Mouse (Mus musculus): ENCODE results near the gene Sash1.
A peak's percentile ranks its signal among the peaks of the same experiment; 100 is the strongest.

Gene Sash1

GRCm38 (mm10) chr10:8898831-8899511 is 13.1 kb upstream of the Sash1 start:
- DNase-seq: no peak

- DNase-seq: no peak
These were observed 12.4 kb upstream of the Sash1 start for GRCm38 (mm10) chr10:8898099-8898777.

- no peak for DNase-seq
These were observed 9.2 kb upstream of the Sash1 start for GRCm38 (mm10) chr10:8894965-8895515.

- no peak for DNase-seq
These were observed 4.6 kb upstream of the Sash1 start for GRCm38 (mm10) chr10:8890511-8890910.

GRCm38 (mm10) chr10:8889341-8889740 is 3.5 kb upstream of the Sash1 start:
- DNase-seq: no peak

- DNase-seq: no peak
These were observed 621 bp upstream of the Sash1 start for GRCm38 (mm10) chr10:8886528-8886854.

GRCm38 (mm10) chr10:8885201-8885600 is 669 bp downstream of the Sash1 start:
- DNase-seq: no peak

- no peak for DNase-seq
These were observed 1.3 kb downstream of the Sash1 start for GRCm38 (mm10) chr10:8884565-8884964.

GRCm38 (mm10) chr10:8883686-8884085 is 2.2 kb downstream of the Sash1 start:
- no peak for DNase-seq

GRCm38 (mm10) chr10:8881736-8882135 is 4.1 kb downstream of the Sash1 start:
- no peak for DNase-seq

GRCm38 (mm10) chr10:8880950-8881675 is 4.8 kb downstream of the Sash1 start:
- DNase-seq: no peak

GRCm38 (mm10) chr10:8878824-8879223 is 7.0 kb downstream of the Sash1 start:
- DNase-seq: no peak

- DNase-seq: no peak
These were observed 7.5 kb downstream of the Sash1 start for GRCm38 (mm10) chr10:8878381-8878780.

GRCm38 (mm10) chr10:8873631-8874370 is 12.1 kb downstream of the Sash1 start:
- peak; percentile 34 for DNase-seq

GRCm38 (mm10) chr10:8872788-8873187 is 13.1 kb downstream of the Sash1 start:
- no peak for DNase-seq

- DNase-seq: no peak
These were observed 13.9 kb downstream of the Sash1 start for GRCm38 (mm10) chr10:8871935-8872334.

GRCm38 (mm10) chr10:8870368-8870767 is 15.5 kb downstream of the Sash1 start:
- DNase-seq: no peak

GRCm38 (mm10) chr10:8866062-8866642 is 19.7 kb downstream of the Sash1 start:
- no peak for DNase-seq

GRCm38 (mm10) chr10:8860655-8861054 is 25.2 kb downstream of the Sash1 start:
- DNase-seq: no peak

- no peak for DNase-seq
These were observed 27.2 kb downstream of the Sash1 start for GRCm38 (mm10) chr10:8858718-8859117.

- no peak for DNase-seq
These were observed 28.9 kb downstream of the Sash1 start for GRCm38 (mm10) chr10:8856942-8857341.

GRCm38 (mm10) chr10:8853326-8853725 is 32.5 kb downstream of the Sash1 start:
- no peak for DNase-seq

- no peak for DNase-seq
These were observed 34.2 kb downstream of the Sash1 start for GRCm38 (mm10) chr10:8851625-8852024.
